Mouse (Mus musculus): ENCODE results near the gene Mrpl30.

- no peak for TF ChIP-seq POLR2A (IDR thresholded peaks at IDR 0.05; ENCODE audit: extremely low read depth, insufficient read depth, low read length)
- no peak for TF ChIP-seq CTCF (IDR thresholded peaks at IDR 0.05; ENCODE audit: extremely low read depth, insufficient read depth, low read length)
These were observed 9.5 kb downstream of the Mrpl30 start for GRCm38 (mm10) chr1:37899816-37900215.

Measured in cortical plate, adult 2 months (tissue).